Mouse (Mus musculus) lung, adult 2 months (tissue): ENCODE measurements around the gene Tsc22d1.

Experiments
- CTCF ChIP-seq: fragments of 200-500 bp; IDR thresholded peaks from 2 replicates; pipeline ENCODE4 v1.5.1; 2011; ENCODE audit warnings: mild to moderate bottlenecking, low read length, control low read depth; ENCODE audit not compliant: insufficient read depth
- POLR2A ChIP-seq: fragments of 200-500 bp; IDR thresholded peaks from 2 replicates; pipeline ENCODE4 v1.6.1; 2011; ENCODE audit warnings: low read depth, mild to moderate bottlenecking, control low read depth, low read length, borderline replicate concordance; ENCODE audit errors: extremely low read depth

DNA sequence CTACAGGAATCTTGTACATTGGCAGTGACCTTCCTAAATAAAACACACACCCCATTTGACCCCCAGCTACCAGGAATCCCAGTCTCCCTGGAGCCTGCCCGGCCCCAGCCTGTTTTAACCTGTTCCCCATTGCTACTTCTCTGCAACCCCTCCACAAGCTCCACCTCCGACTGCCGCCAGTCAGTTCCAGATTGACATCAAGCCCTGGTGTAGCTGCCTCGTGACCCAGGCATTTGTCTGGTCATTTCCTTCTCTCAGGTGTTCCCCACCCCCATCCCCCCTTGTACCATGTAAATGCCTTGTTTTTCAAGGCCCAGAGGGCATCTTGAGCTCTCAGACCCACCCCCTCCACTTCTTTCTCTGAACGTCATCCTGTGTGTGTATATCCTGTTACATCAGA is 80.3 kb downstream of the Tsc22d1 start:
- TF ChIP-seq CTCF = no peak
- TF ChIP-seq POLR2A = no peak
